Mouse (Mus musculus): ENCODE results near the gene Gm21149.
"Not testable (repeated sequence)": the region's sequence is repeated elsewhere in the genome, so short reads cannot be mapped to it uniquely, and the experiment has no call there.

DNA sequence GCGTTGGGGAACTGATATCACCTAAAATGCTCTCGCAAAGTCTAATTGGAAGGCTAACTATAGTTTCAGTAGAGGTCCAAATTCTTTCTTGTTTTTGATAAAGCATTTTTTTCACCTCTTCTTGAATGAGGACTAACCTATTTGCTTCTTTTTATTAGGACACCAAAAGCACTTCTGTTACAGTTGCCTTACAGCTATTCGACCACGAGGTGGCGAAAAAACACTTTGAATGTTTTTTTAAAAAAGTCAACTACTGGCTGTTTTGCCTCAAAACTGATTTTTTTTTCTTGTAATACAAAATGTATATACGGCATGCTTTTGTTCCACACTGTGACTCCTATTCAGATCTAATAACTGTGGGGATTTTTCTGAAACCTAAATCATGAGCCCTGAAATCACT is 8.6 kb downstream of the Gm21149 start:
- TF ChIP-seq CTCF (IDR thresholded peaks at IDR 0.05; ENCODE audit: low read depth), result peak; percentile 22; the same call in 1 of the 2 replicates
- not testable (repeated sequence) for TF ChIP-seq EP300 (IDR thresholded peaks at IDR 0.05; ENCODE audit: low read depth)
